Mouse (Mus musculus) adrenal gland, postnatal 14 days (tissue): ENCODE data around the gene Arhgef9. TPM values are rescaled to one million over a fixed set of nuclear protein-coding genes. Genes with fewer than 3 reads are reported as not detected.

Experiments used
- DNase-seq: peaks from one replicate; pipeline ENCODE4 v3.0.0; 2021; ENCODE audit warnings: mixed read lengths
- long read RNA-seq, 2 experiments: library from polyadenylated mRNA; stranded (forward); transcript quantifications; one replicate each; pipeline ENCODE4 v2.0.0; 2021
- total RNA-seq: library from RNA; stranded (reverse); gene quantifications from 2 replicates; pipeline ENCODE4 v1.2.3, GENCODE M21; 2021

Arhgef9 gene
- 12.6 and 16.9 TPM in 2 replicates for total RNA-seq
- long read RNA-seq, experiment 1, full-length matches to known transcripts: 1 of 8 reads
- long read RNA-seq, experiment 1, partial matches to known transcripts: 0 of 8 reads
- long read RNA-seq, experiment 1, other reads (novel, unspliced or antisense): 7 of 8 reads
- long read RNA-seq, experiment 2, full-length matches to known transcripts: 2 of 11 reads
- long read RNA-seq, experiment 2, partial matches to known transcripts: 0 of 11 reads
- long read RNA-seq, experiment 2, other reads (novel, unspliced or antisense): 9 of 11 reads

DNA sequence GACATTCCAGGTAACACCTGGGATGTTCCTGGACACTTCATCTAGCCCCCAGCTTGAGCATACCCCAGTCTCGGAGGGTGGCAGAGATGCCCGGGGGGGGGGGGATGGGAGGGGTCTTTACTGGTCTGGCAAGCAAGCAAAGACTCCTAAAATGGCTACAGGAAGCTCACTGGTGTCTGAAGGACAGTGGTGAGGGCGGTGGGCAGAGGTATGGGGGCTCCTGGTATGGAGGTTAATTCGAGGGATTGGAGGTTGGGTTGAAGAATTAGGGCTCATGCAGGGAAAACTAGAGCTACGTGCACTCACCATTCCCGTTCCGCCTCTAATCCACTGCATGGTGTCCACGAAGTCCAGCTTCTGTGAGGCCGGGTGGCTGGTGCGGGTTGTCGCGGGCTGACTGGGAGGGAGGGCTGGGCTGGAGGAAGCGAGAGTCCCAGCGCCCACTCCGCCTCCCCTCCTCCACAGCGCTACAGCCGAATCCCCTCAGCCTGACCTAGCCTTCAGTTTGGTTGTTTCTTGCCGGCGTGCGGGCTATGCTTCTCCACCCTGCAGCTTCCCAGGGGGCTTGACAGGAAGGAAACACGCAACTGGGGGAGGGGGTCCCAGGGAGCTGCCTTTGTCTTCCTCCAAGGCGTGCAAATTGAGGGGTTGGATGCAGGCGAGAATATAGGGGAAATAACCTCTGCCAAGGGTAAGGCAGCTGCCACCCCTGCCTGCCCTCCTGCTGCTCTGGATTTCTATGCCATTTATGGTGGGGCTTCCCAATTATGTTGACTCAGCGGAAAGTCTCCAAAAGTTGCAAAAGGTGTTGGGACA is at the start of gene Arhgef9:
TSS of gene Arhgef9 (minus strand) at position 753 of the 816 bp plus-strand sequence.
- peak; percentile 22 for DNase-seq

DNA sequence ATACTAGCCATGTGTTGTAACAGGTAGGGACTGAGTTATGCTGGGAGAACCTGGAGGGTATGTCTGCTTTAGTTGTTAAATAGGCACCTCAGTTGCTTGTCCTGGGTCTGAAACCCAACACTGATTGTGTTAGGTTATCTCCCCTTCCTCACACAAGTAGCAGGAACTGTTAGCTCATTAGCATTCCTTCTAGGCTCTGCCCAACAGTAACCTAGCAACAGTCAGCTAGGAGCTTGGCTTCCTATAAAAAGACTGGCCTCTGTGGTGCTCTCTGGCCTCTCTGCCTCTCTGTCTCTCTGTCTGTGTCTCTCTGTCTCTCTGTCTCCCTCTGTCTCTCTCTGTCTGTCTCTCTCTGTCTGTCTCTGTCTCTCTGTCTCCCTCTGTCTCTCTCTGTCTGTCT is 42.2 kb upstream of the Arhgef9 start:
- DNase-seq: no peak

DNA sequence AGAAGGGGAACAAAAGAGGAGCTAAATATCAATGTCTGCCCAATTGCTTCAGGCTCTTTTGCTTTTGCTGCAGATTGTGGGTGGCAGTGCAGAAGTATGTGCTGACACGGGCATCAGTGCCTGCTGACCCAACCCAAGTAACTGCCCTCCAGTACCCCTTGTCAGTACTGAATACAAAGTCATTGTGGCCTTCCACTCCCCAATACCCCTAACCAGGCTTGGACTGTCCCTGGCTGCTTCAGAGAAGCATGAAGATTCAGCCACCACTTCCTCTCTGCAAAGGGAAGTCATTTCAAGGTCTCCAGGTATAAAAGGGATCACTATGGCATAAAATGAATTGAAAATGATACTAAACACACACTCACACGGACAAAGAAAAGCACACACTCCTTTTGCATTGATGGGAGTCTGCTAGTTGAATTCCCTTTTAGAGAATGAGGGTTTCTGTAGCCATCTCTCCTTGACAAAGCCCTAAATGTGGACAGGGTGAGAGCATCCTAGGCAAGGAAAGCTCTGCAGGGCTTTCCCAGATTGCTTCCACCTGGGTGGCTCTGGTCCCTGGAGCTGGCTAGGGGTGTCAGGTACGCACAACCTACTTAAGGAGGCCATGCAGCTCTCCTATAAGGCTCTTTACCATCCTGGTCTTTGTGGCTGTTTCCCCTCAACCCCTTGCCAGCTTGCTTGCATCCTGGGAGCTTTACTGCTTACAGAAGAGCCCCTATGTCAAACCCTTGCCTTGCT is 1.1 kb downstream of the Arhgef9 start:
- no peak for DNase-seq

DNA sequence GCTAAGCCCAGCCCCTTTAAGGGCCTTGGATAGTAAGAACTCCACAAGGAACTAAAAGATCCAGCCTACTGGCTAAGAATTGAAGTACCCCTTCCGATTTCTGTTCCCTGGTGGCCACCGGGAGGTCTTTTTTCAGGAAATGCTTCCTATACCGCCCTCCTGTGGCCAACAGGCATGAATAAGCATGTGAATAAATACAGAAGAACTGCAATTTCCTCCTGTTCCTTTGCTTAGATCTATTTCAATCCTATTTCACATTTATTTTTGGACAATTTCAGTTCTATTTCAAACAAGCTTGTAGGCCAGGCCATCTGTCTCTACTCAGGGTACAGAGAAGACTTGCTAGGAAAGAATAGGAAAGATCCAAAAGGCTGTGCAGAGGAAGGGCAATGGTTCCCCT is 20.7 kb downstream of the Arhgef9 start:
- peak; percentile 66 for DNase-seq

DNA sequence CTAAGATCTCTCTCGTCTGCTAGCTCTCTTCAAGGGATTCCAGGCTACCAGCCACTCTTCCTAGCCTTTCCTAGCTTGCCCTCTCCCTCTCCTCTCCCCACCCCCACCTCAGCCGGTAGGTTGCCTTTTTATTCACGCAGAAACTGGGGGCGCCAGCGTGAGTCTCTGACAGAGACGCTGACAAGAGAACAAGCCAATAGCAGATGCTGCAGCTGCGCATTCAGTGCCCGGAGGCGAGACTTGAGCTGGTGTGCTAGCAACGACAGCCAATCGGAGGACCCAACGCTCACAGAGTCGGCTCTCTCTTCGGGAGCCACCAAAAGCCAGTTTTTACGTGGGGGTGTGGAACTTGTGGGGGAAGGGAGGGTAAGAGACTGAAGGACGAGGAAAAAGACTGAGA is 30.3 kb downstream of the Arhgef9 start:
- DNase-seq: peak; percentile 92

DNA sequence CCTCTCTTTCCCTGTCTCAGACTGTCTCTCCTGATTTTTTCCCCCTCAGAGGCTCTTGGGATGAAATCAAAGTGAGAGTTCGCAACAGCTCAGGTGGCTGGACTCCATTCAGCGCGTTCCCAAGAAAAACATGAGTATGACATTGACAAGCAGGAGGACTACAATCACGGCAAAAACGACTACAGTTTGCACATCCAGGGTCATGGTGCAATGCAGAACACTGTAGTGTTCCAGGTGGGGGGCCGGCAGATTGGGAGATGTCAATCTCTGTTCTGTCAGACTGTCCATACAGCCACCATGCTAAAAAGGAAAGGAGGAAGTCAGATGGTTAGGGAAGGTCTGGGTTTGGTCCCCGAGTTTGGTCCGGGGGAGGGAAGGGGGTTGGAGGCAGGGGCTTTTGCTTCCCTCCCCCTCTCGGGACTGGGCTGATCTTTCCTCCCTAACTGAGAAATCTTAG is 31.0 kb downstream of the Arhgef9 start:
- DNase-seq: peak; percentile 7

DNA sequence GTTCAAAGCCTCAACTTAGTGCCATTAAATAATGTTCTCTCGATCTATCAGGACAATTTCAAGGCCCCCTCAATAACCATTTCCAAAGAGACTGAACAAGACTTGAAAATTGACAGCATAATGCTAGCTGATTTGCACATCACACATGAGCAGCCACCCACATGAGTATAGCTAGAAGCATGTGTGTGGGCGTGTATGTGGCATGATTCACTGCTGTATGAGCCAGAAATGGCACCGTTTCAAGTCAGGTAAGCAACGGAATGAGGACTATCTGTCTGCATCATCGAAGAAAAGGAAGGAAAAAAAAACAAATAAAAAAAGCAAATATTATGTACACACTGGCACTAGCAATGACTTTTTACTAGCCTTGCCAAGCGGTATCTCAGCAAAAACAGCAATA is 32.5 kb downstream of the Arhgef9 start:
- no peak for DNase-seq

DNA sequence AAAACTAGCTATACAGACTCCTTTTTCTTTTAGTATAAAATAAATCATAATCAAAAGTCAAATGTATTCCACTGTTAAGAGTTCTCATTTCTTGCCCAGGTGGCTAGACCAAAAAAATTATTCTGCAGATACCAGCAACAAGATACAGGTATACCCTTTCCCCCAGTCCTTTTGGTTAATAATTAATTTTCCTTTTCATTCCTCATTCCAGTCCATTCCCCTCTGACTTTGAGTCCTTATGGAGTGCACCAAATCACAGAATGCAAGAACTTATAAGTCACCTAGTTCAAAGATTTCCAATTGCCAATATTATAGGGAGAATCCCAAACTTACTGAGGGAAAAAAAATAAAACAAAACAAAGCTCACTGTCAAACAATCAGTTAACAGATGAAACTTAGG is 33.2 kb downstream of the Arhgef9 start:
- no peak for DNase-seq

DNA sequence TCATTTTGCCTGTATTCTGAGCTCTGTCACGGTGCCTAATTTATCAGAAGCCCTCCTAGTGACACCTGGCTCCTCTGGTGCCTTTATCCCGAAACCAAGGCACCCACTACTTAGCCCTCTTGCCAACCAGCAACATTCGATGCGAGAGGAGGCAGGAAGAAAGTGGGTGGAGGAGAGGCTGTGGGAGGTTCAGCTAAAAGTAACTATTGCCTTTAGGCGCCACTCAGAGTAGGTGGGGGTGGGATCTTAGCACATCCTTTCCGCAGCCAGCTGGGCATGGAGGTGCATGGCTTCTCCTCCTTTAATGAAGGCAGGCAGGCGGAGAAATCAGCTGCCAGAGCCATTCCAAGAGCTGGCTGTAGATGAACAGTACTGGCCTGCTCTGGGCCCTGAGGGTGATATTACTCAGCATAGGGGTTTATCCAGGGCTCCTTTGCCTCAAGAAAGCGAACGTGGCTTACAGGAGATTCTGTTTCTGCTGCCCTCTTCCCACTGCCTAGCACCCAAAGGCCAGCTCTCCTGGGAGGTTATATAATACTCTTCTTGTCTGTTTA is 39.7 kb downstream of the Arhgef9 start:
- no peak for DNase-seq

DNA sequence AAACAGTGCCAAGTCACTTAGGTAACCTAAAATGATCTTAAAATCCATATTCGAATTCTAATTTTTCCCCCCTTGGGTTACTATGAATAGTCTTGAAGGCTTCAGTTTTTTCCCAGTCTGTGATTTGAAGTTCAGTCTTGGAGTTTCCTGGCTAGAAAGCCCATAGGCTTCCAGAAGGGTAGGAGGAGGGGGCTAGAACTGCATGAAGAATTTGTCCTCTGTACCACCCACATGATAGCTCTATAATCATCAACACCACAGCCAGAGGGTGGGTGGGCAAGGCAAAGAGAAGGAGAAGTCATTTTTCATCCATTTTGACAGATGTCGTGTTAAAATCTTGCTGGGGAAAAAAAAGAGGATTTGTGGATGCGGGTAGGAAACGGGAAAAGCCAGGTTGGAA is 58.0 kb downstream of the Arhgef9 start:
- no peak for DNase-seq

DNA sequence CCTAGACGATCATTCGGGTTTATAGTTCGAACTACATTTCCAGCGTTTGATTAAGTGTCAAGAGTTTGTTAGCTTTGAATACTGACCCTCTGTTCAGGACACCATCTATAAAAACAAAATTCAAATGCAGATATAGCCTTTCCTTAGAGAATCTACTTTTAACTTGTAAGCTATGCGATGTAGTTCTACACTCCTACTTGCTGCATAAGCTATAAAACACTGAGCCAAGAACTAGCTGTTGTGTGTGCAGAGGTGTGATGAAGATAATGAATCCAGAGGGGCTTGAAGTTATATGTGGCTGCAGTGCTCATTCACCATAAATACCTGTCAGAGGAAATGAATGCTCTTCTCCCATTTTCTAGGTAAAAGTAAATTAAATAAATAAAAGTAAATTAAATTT is 63.2 kb downstream of the Arhgef9 start:
- DNase-seq: no peak

DNA sequence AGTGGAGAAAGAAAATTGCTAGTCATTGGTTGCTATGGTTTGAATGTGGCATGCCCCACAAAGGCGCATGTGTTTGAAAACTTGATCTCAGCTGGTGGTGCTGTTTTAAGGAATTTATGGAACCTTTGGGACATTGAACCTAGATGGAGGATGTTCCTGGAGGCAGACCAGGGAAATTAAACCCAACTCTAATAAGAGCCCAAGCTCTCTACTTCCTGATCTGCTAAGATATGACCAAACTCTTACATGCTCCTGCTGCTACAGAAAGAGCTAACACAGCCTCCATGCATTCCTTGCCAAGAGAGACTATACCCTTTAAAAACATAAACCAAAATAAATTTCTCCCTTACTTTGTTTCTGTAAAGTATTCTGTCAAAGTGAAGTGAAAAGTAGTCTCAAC is 63.7 kb downstream of the Arhgef9 start:
- DNase-seq: no peak

DNA sequence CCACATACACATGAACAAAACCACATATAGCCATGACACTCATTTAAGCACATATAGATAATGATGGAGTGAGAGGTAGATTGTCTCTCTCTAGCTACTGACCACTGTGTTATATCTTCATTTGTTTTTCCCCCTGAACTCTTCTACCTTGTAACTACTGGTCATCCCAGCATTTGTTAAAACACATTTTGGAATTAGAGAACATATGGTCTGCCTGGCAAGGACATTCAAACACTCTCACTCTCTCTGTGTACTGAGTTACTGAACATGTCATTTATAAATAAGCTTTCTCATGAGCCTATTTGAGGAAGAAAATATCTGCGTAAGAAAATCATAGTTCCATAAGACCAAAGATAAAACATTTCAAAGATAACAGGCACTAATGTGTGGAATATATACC is 64.9 kb downstream of the Arhgef9 start:
- DNase-seq: no peak

DNA sequence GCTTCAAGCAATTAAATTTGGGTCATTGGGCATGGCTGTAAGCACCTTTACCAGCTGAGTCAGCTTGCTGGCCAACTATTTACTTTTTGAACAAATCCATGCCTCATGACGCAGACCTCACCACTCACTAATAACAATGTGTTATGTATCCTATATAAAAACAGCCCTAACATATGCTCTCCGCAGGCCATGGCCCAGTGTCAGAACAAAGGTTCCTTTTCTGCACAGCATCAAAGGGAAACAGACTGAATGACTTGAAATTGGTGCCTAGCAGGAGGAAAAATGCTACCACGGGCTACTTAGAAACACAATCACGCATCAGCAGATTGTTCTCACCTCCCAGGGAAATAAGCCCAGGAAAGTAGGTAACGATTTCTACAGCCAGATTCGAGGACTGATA is 73.2 kb downstream of the Arhgef9 start:
- DNase-seq: no peak

DNA sequence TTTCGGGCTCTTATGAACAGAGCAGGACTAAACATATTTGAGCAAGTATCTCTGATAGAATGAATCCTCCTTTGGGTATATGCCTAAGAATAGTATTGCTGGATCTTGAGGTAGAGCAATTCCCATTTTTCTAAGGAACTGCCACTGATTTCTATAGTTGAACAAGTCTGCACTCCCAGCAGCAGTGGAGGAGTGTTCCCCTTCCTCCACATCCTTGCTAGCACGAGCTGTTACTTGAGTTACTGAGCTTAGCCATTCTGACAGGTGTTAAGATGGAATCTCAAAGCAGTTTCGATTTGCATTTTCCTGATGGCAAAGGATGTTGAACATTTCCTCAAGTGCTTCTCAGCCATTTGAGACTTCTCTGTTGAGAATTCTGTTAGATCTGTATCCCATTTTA is 92.3 kb downstream of the Arhgef9 start:
- DNase-seq: no peak

DNA sequence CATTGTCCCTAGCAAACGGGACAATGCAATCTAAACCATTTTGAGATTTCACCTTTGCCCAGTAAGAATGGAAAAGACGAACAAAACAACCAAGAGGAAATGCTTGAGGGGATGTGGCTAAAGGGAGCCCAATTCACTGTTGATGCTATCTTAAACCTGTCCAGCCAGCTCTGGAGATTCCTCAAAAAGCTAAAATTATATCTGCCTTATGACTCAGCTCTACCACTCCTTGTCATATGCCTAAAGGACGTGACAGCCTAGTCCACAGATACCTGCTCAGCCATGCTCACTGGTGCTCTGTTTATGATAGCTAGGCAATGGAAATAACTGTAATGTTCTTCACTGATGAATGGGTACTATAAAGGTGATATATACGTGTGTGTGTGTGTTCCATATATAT is 109.0 kb downstream of the Arhgef9 start:
- no peak for DNase-seq

DNA sequence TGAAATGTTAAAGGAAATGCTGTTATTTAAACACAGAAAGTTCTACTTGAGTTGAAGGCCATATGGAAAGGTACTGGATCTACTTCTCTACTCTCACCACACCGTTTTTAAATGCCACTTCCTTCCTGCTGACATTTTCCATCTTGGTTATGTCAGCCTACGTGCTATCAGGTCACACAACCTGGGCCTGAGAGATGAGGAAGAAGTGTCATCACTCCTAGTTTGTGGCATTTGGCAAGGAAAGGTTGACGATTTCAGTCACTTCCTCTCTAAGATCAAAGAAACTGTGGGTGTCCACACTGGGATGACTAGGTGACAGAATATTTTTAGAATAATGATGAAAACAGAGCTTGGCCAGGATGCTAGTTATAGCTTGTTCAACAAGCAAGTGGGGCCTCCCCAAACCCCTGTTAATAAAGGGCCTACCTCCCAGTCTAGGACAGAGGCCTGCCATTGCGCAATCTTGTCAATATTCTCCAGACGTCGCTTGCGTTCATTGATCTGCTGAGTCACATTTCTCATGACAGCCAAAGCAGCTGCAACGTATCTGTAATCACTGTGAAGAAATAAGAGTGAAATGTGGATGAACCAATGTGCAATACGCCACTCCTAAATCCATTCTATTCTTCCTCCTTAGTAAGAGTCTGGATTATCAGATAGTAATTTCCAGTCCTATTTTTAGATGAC is 119.5 kb downstream of the Arhgef9 start:
- DNase-seq: no peak

DNA sequence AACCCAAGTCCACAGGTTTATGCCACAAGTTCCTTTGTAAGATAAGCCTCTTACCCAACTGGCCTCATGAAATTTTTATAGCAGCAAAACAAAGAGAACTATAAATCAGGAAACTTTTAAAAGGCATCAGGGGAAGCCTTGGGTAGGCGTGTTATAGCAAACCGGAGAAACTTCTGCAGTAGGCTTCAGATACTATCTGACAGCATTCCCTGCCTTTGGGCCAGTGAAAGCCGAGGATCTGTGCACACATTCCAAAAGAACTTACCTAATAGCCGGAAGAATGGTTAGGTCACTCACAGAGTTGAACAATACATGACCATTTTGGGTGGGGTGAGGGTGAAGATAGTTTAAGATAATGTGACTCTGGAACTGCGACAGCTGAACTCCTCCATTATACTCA is 168.7 kb downstream of the Arhgef9 start:
- no peak for DNase-seq

DNA sequence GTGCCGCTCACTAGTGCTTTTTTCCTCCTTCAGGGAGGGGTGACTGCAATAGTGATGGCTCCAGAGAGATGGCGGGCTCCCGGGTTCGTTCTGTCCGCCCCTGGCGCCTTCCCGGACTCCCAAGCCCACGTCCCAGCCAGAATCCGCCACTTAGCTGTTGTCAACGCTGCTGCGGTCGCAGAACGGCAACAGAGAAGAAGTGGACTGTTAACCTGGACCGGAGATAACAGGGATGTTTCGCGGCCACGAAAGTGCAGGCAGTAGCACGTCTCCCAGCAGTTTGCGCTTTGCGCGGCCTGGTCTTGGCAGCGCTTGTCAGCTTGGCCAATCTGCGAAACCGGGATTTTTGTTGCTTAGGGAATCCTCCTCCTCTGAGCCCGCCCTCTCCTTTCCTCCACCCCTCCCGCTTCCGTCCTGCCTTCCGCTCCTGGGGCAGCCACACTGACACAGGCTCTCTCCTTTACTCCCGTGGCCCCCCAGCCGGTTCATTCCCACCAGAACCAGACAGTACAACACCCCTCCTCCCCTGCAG is 170.2 kb downstream of the Arhgef9 start, which contains the start of gene Spin4:
TSS of gene Spin4 (minus strand) at position 322 of the 532 bp plus-strand sequence.
- peak; percentile 90 for DNase-seq

DNA sequence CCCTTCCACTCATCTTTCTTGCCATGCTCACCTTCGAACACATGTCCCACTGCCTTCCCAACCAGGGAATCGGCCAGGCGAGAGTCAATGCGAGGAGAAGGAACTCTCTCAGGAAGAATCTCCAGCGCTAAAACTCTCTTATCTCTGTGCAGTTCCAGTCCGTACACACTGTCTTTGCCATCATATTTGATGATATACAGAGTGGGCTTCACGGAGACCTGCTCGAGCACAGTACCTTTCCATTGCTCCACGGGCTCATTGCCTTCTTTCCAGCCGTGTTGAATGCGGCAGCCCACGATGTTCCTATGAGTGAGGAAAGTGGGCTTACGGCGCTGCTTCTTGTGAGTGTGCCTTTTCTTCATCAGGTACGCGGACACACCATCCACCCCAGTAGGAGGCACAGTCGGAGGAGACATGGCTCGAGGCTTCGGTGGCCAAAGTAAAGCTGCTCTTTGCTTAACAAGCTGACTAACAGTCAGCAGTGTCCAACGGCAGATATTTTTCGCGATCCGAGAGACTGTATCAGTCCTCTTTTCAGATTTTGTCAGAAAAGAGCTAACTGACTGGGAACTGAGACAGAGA is 170.8 kb downstream of the Arhgef9 start:
- no peak for DNase-seq

DNA sequence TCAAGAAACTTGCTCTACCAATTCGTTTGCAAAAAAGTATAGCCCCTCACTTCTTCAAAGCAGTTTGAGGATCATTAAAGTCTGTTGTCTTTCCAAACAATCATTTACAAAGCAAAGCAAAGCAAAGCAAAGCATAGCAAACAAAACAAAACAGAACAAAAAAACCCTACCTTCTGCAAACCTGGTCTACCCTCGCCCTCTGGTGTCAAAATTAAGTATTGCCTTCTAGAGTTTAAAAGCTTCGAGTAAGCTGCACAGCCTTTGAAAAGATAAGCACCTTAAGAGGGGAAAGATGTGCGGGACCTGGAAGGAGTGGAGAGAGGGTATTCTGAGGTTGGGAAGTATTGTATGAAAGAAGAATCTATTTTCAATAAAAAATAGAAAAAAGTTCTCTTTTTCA is 184.6 kb downstream of the Arhgef9 start:
- DNase-seq: no peak
